Mouse (Mus musculus) frontal cortex, postnatal 14 days (tissue): ENCODE data around the gene Cd40.
A peak's percentile ranks its signal among the peaks of the same experiment; 100 is the strongest.

ENCODE experiments used
- DNase-seq, 2 experiments: peaks; one replicate each; pipeline ENCODE4 v3.0.0; 2022; ENCODE audit warnings: low spot score in 2 of 2

The Cd40 gene

GRCm38 (mm10) chr2:165056377-165057085, 1.1 kb downstream of the Cd40 start:
- DNase-seq = no peak

GRCm38 (mm10) chr2:165059961-165060360, 4.5 kb downstream of the Cd40 start:
- DNase-seq = no peak

- DNase-seq = no peak
Observed at GRCm38 (mm10) chr2:165061638-165062433, 6.4 kb downstream of the Cd40 start.

GRCm38 (mm10) chr2:165064489-165064888, 9.1 kb downstream of the Cd40 start:
- DNase-seq = peak; percentile 58 to 78

GRCm38 (mm10) chr2:165068806-165069205, 13.4 kb downstream of the Cd40 start:
- DNase-seq = no peak

- peak; percentile 57 to 66 for DNase-seq
Observed at GRCm38 (mm10) chr2:165070096-165070816, 14.8 kb downstream of the Cd40 start.

GRCm38 (mm10) chr2:165073381-165073781, 18.0 kb downstream of the Cd40 start:
- no peak for DNase-seq

- no peak for DNase-seq
Observed at GRCm38 (mm10) chr2:165074081-165074884, 18.9 kb downstream of the Cd40 start.

- peak; percentile 67 to 87 for DNase-seq
Observed at GRCm38 (mm10) chr2:165074937-165075336, 19.5 kb downstream of the Cd40 start.

- DNase-seq = no peak
Observed at GRCm38 (mm10) chr2:165077055-165077454, 21.6 kb downstream of the Cd40 start.

- DNase-seq = no peak
Observed at GRCm38 (mm10) chr2:165078045-165078444, 22.6 kb downstream of the Cd40 start.

- no peak for DNase-seq
Observed at GRCm38 (mm10) chr2:165078605-165079004, 23.2 kb downstream of the Cd40 start.

- DNase-seq = no peak
Observed at GRCm38 (mm10) chr2:165080657-165081056, 25.2 kb downstream of the Cd40 start.

GRCm38 (mm10) chr2:165081257-165081656, 25.8 kb downstream of the Cd40 start:
- no peak for DNase-seq

GRCm38 (mm10) chr2:165086634-165087033, 31.2 kb downstream of the Cd40 start:
- DNase-seq = no peak

- DNase-seq = no peak
Observed at GRCm38 (mm10) chr2:165089470-165089869, 34.0 kb downstream of the Cd40 start.

- DNase-seq = no peak
Observed at GRCm38 (mm10) chr2:165090650-165091049, 35.2 kb downstream of the Cd40 start, which contains the start of gene 1700025C18Rik. 1700025C18Rik (minus strand) TSS chr2:165090750.

GRCm38 (mm10) chr2:165091433-165091965, 36.1 kb downstream of the Cd40 start:
- no peak for DNase-seq

- DNase-seq = no peak
Observed at GRCm38 (mm10) chr2:165092393-165092792, 37.0 kb downstream of the Cd40 start.

GRCm38 (mm10) chr2:165096367-165096766, 40.9 kb downstream of the Cd40 start:
- DNase-seq = no peak

- DNase-seq = no peak
Observed at GRCm38 (mm10) chr2:165098861-165099260, 43.4 kb downstream of the Cd40 start.
